Comparison of ENCODE assay signal across 12 mouse cellular contexts in the genomic region with DNA sequence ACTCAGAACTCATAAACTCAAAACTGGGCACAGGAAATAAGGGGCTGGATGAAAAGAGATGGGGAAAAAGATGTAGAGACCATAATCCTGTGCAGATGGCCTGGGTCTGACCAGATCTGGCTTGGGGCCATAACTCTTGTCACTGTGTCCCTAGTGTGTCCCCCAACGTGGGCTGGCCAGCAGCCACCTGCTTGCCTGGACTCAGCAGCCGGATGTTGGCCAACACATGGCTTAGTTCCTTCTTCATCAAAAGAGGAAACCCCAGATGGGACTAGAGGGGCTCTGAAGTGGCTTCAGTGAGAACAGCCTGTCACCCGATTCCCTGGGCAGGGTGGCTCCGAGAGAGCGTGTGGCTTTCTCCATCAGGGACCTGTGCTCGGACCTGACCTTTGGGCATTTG. TPM values are rescaled to one million over a fixed set of nuclear protein-coding genes. Genes with fewer than 3 reads are reported as not detected.
DNase-seq lines count a peak whose midpoint lies in the region; ATAC-seq lines count a peak whose summit lies in the region.
"Had no signal": no experiment of that assay in that cellular context is flagged by ENCODE, and none has a peak within 500 bp of the region (broad histone marks: within the 10 kb centered on the region; RNA-seq: fewer than 3 reads in every experiment).

No protein-coding gene starts in this region.

- H3K27ac ChIP-seq in hindbrain, embryonic 16.5 days (ENCODE audit: low read depth, low read length) = no peak overlapping the region
- H3K27ac ChIP-seq in hindbrain, embryonic 10.5 days = no peak overlapping the region
- H3K27ac ChIP-seq in midbrain, embryonic 10.5 days (replicated peaks) = no peak overlapping the region
- H3K27ac ChIP-seq in midbrain, embryonic 16.5 days (ENCODE audit: low read length) = no peak overlapping the region
- H3K27ac ChIP-seq in forebrain, embryonic 14.5 days (ENCODE audit: low read depth, low read length) = no peak overlapping the region
- H3K27ac ChIP-seq: forebrain, embryonic 15.5 days; hindbrain, embryonic 15.5 days; neural tube, embryonic 15.5 days had no signal

- H3K9ac ChIP-seq in hindbrain, embryonic 16.5 days (ENCODE audit: low read depth, low read length) = no peak overlapping the region
- no peak overlapping the region for H3K9ac ChIP-seq in midbrain, embryonic 16.5 days (ENCODE audit: low read depth, low read length)
- H3K9ac ChIP-seq in forebrain, embryonic 14.5 days (ENCODE audit: low read length) = no peak overlapping the region
- H3K9ac ChIP-seq: forebrain, embryonic 15.5 days; hindbrain, embryonic 15.5 days; neural tube, embryonic 15.5 days had no signal

- peak; percentile 28; the same call in 1 of the 2 replicates for ATAC-seq in hindbrain, embryonic 16.5 days
- ATAC-seq in midbrain, embryonic 16.5 days = no peak
- ATAC-seq in hematopoietic stem cell, adult 5-6 weeks (replicated peaks in 1 of 2; ENCODE audit: insufficient read depth in 1 of 2, low FRiP score in 2 of 2, low TSS enrichment in 1 of 2, low read depth in 1 of 2, poor library complexity in 2 of 2, severe bottlenecking in 2 of 2) = peak; percentile 70 to 72
- ATAC-seq in neutrophil, adult 5-6 weeks (ENCODE audit: extremely low read depth, insufficient number of reproducible peaks, low FRiP score, poor library complexity, severe bottlenecking) = peak; percentile 43
- ATAC-seq in forebrain, embryonic 14.5 days = no peak
- ATAC-seq: forebrain, embryonic 15.5 days had no signal

- H3K9me3 ChIP-seq in hindbrain, embryonic 16.5 days (ENCODE audit: control insufficient read depth, low read length) = no peaks in the 10 kb centered on the region
- H3K9me3 ChIP-seq in hindbrain, embryonic 10.5 days = no peaks in the 10 kb centered on the region
- H3K9me3 ChIP-seq in midbrain, embryonic 10.5 days (replicated peaks) = no peaks in the 10 kb centered on the region
- H3K9me3 ChIP-seq in midbrain, embryonic 16.5 days (replicated peaks; ENCODE audit: control insufficient read depth, low read length, poor library complexity, severe bottlenecking) = no peaks in the 10 kb centered on the region
- no peaks in the 10 kb centered on the region for H3K9me3 ChIP-seq in forebrain, embryonic 14.5 days (replicated peaks; ENCODE audit: control insufficient read depth, low read length)
- H3K9me3 ChIP-seq: forebrain, embryonic 15.5 days; hindbrain, embryonic 15.5 days; neural tube, embryonic 15.5 days had no signal

- H3K4me3 ChIP-seq in hindbrain, embryonic 16.5 days (ENCODE audit: low read length) = no peak overlapping the region
- H3K4me3 ChIP-seq in hindbrain, embryonic 10.5 days = no peak overlapping the region
- no peak overlapping the region for H3K4me3 ChIP-seq in midbrain, embryonic 10.5 days
- no peak overlapping the region for H3K4me3 ChIP-seq in midbrain, embryonic 16.5 days (ENCODE audit: low read depth, low read length)
- no peak overlapping the region for H3K4me3 ChIP-seq in forebrain, embryonic 14.5 days (ENCODE audit: low read depth, low read length)
- H3K4me3 ChIP-seq: forebrain, embryonic 15.5 days; hindbrain, embryonic 15.5 days; neural tube, embryonic 15.5 days had no signal

- no peaks in the 10 kb centered on the region; the same call in 1 of the 2 replicates for H3K4me1 ChIP-seq in hindbrain, embryonic 16.5 days (ENCODE audit: control insufficient read depth, insufficient read depth, low read depth, low read length)
- peaks cover 14% of the 10 kb centered on the region for H3K4me1 ChIP-seq in hindbrain, embryonic 10.5 days (replicated peaks)
- H3K4me1 ChIP-seq in midbrain, embryonic 10.5 days = peaks cover 13% of the 10 kb centered on the region
- H3K4me1 ChIP-seq in midbrain, embryonic 16.5 days (ENCODE audit: control insufficient read depth, insufficient read depth, low read length) = no peaks in the 10 kb centered on the region
- H3K4me1 ChIP-seq in forebrain, embryonic 14.5 days (ENCODE audit: control insufficient read depth, insufficient read depth, low read length) = peaks cover 4% of the 10 kb centered on the region; the same call in 1 of the 2 replicates
- H3K4me1 ChIP-seq: forebrain, embryonic 15.5 days had no signal

- H3K36me3 ChIP-seq in hindbrain, embryonic 16.5 days (ENCODE audit: control insufficient read depth, insufficient read depth, low read length) = peaks cover 4% of the 10 kb centered on the region
- H3K36me3 ChIP-seq in hindbrain, embryonic 10.5 days = peaks cover 14% of the 10 kb centered on the region; the same call in 1 of the 2 replicates
- 0 out of 2 replicates have a peak, but pooled peaks cover 4% of the 10 kb centered on the region for H3K36me3 ChIP-seq in midbrain, embryonic 10.5 days
- H3K36me3 ChIP-seq in midbrain, embryonic 16.5 days (ENCODE audit: control insufficient read depth, insufficient read depth, low read length) = no peaks in the 10 kb centered on the region
- H3K36me3 ChIP-seq in forebrain, embryonic 14.5 days (ENCODE audit: control insufficient read depth, insufficient read depth, low read length) = no peaks in the 10 kb centered on the region
- H3K36me3 ChIP-seq: forebrain, embryonic 15.5 days; hindbrain, embryonic 15.5 days; neural tube, embryonic 15.5 days had no signal

- no peak for DNase-seq in hindbrain, embryonic 10.5 days (ENCODE audit: low spot score)
- peak; percentile 10 for DNase-seq in midbrain, embryonic 10.5 days (ENCODE audit: low spot score)
- DNase-seq in forebrain, embryonic 14.5 days (ENCODE audit: low spot score) = no peak
- DNase-seq: adrenal gland, adult 2 months had no signal

- H3K27me3 ChIP-seq in hindbrain, embryonic 16.5 days (replicated peaks; ENCODE audit: control insufficient read depth, insufficient read depth, low read length) = no peaks in the 10 kb centered on the region
- H3K27me3 ChIP-seq in hindbrain, embryonic 10.5 days (ENCODE audit: insufficient read depth, poor library complexity, severe bottlenecking) = no peaks in the 10 kb centered on the region
- no peaks in the 10 kb centered on the region for H3K27me3 ChIP-seq in midbrain, embryonic 10.5 days (ENCODE audit: low read depth, poor library complexity, severe bottlenecking)
- no peaks in the 10 kb centered on the region for H3K27me3 ChIP-seq in midbrain, embryonic 16.5 days (ENCODE audit: control insufficient read depth, insufficient read depth, low read depth, low read length)
- H3K27me3 ChIP-seq in forebrain, embryonic 14.5 days (replicated peaks; ENCODE audit: control insufficient read depth, insufficient read depth, low read length) = no peaks in the 10 kb centered on the region
- H3K27me3 ChIP-seq: forebrain, embryonic 15.5 days; hindbrain, embryonic 15.5 days; neural tube, embryonic 15.5 days had no signal

- 79% methylated on average over 6 of the region's 6 CpGs for WGBS in hindbrain, embryonic 16.5 days
- 86% methylated on average over 6 of the region's 6 CpGs for WGBS in hindbrain, embryonic 10.5 days
- 86% methylated on average over 6 of the region's 6 CpGs for WGBS in midbrain, embryonic 10.5 days
- WGBS in midbrain, embryonic 16.5 days = 78% methylated on average over 6 of the region's 6 CpGs
- 83% methylated on average over 6 of the region's 6 CpGs for WGBS in forebrain, embryonic 14.5 days

- no peak overlapping the region for H3K4me2 ChIP-seq in hindbrain, embryonic 16.5 days (ENCODE audit: low read length)
- no peak overlapping the region for H3K4me2 ChIP-seq in midbrain, embryonic 16.5 days (ENCODE audit: low read length)
- H3K4me2 ChIP-seq in forebrain, embryonic 14.5 days (ENCODE audit: low read length) = no peak overlapping the region
- H3K4me2 ChIP-seq: forebrain, embryonic 15.5 days; hindbrain, embryonic 15.5 days; neural tube, embryonic 15.5 days had no signal

RNA-seq across cellular contexts. Expression of a gene that starts 9.5 kb away (rescaled TPM):
- 35.5 and 40.2 TPM in 2 replicates for polyA plus RNA-seq in hindbrain, embryonic 16.5 days (2015; fragmentation: Nextera tagmentation; extraction: Ambion mirVana)
- 26.3 and 28.3 TPM in 2 replicates for polyA plus RNA-seq in hindbrain, embryonic 10.5 days (2016; fragmentation: Nextera tagmentation; extraction: Ambion mirVana)
- 23.1 and 24.3 TPM in 2 replicates for polyA plus RNA-seq in midbrain, embryonic 10.5 days (2016; fragmentation: Nextera tagmentation; extraction: Ambion mirVana)
- 19.3 and 22.3 TPM in 2 replicates for polyA plus RNA-seq in midbrain, embryonic 16.5 days (2015; fragmentation: Nextera tagmentation; extraction: Ambion mirVana)
- 58.6 and 65.6 TPM in 2 replicates for total RNA-seq in hematopoietic stem cell, adult 5-6 weeks (2017)
- 64.2 and 88.4 TPM in 2 replicates for total RNA-seq in neutrophil, adult 5-6 weeks (2017)
- polyA plus RNA-seq in forebrain, embryonic 14.5 days (2014; fragmentation: Nextera tagmentation; extraction: Ambion mirVana) = 26.3 and 30.0 TPM in 2 replicates

RNA-seq across cellular contexts. Expression of a gene that starts 19.1 kb away (rescaled TPM):
- 37.7 and 38.8 TPM in 2 replicates for polyA plus RNA-seq in hindbrain, embryonic 16.5 days (2015; fragmentation: Nextera tagmentation; extraction: Ambion mirVana)
- polyA plus RNA-seq in hindbrain, embryonic 10.5 days (2016; fragmentation: Nextera tagmentation; extraction: Ambion mirVana) = 25.8 and 27.4 TPM in 2 replicates
- 23.1 and 23.3 TPM in 2 replicates for polyA plus RNA-seq in midbrain, embryonic 10.5 days (2016; fragmentation: Nextera tagmentation; extraction: Ambion mirVana)
- 26.5 and 27.6 TPM in 2 replicates for polyA plus RNA-seq in midbrain, embryonic 16.5 days (2015; fragmentation: Nextera tagmentation; extraction: Ambion mirVana)
- total RNA-seq in hematopoietic stem cell, adult 5-6 weeks (2017) = 56.7 and 94.3 TPM in 2 replicates
- 105 and 113 TPM in 2 replicates for total RNA-seq in neutrophil, adult 5-6 weeks (2017)
- polyA plus RNA-seq in forebrain, embryonic 14.5 days (2014; fragmentation: Nextera tagmentation; extraction: Ambion mirVana) = 20.8 and 23.8 TPM in 2 replicates

RNA-seq across cellular contexts. Expression of a gene that starts 49.0 kb away (rescaled TPM):
- 15.6 and 17.9 TPM in 2 replicates for polyA plus RNA-seq in hindbrain, embryonic 16.5 days (2015; fragmentation: Nextera tagmentation; extraction: Ambion mirVana)
- 4.5 and 8.5 TPM in 2 replicates for polyA plus RNA-seq in hindbrain, embryonic 10.5 days (2016; fragmentation: Nextera tagmentation; extraction: Ambion mirVana)
- 4.3 and 6.9 TPM in 2 replicates for polyA plus RNA-seq in midbrain, embryonic 10.5 days (2016; fragmentation: Nextera tagmentation; extraction: Ambion mirVana)
- polyA plus RNA-seq in midbrain, embryonic 16.5 days (2015; fragmentation: Nextera tagmentation; extraction: Ambion mirVana) = 20.8 TPM in 2 replicates
- not detected in 2 replicates for total RNA-seq in hematopoietic stem cell, adult 5-6 weeks (2017)
- 0.12 TPM in 1 of 2 replicates, not detected in the other for total RNA-seq in neutrophil, adult 5-6 weeks (2017)
- polyA plus RNA-seq in forebrain, embryonic 14.5 days (2014; fragmentation: Nextera tagmentation; extraction: Ambion mirVana) = 14.9 and 17.8 TPM in 2 replicates
- total RNA-seq: MEL had no signal

RNA-seq across cellular contexts. Expression of a gene that starts 51.7 kb away (rescaled TPM):
- 0.56 and 0.85 TPM in 2 replicates for polyA plus RNA-seq in hindbrain, embryonic 16.5 days (2015; fragmentation: Nextera tagmentation; extraction: Ambion mirVana)
- polyA plus RNA-seq in hindbrain, embryonic 10.5 days (2016; fragmentation: Nextera tagmentation; extraction: Ambion mirVana) = 1.4 and 1.6 TPM in 2 replicates
- polyA plus RNA-seq in midbrain, embryonic 10.5 days (2016; fragmentation: Nextera tagmentation; extraction: Ambion mirVana) = 1.0 and 1.2 TPM in 2 replicates
- 0.38 and 0.68 TPM in 2 replicates for polyA plus RNA-seq in midbrain, embryonic 16.5 days (2015; fragmentation: Nextera tagmentation; extraction: Ambion mirVana)
- total RNA-seq in hematopoietic stem cell, adult 5-6 weeks (2017) = 5.1 and 10.8 TPM in 2 replicates
- total RNA-seq in neutrophil, adult 5-6 weeks (2017) = 49.3 and 51.1 TPM in 2 replicates
- polyA plus RNA-seq in forebrain, embryonic 14.5 days (2014; fragmentation: Nextera tagmentation; extraction: Ambion mirVana) = 0.82 and 1.4 TPM in 2 replicates

Comparison
In these comparisons a context has a peak if more than half of its experiments do, and no peak if none do; other contexts are left out.
1. ATAC-seq: peak in hindbrain, embryonic 16.5 days (single experiment), hematopoietic stem cell, adult 5-6 weeks (2 of 2) and neutrophil, adult 5-6 weeks (single experiment); none in midbrain, embryonic 16.5 days (single experiment) and forebrain, embryonic 14.5 days (single experiment).